Mouse (Mus musculus) intestine, postnatal 0 days (tissue): ENCODE results near the gene M1ap. TPM values are rescaled to one million over a fixed set of nuclear protein-coding genes. Genes with fewer than 3 reads are reported as not detected.

ENCODE experiments used
- ATAC-seq: fragments of 200-750 bp; cut with Nextera tagmentation; 2 replicates; pipeline ENCODE4 v1.8.0; 2017; ENCODE audit warnings: mild to moderate bottlenecking, moderate TSS enrichment, moderate library complexity
- H3K27ac ChIP-seq: fragments of 300-500 bp; sonication (generic); 2 replicates; pipeline ENCODE4 v1.5.1; 2014; ENCODE audit warnings: mild to moderate bottlenecking, low read depth, low read length, moderate library complexity
- H3K27me3 ChIP-seq: fragments of 300-500 bp; sonication (generic); replicated peaks from 2 replicates; pipeline ENCODE4 v1.6.1; 2014; ENCODE audit warnings: low read length, mixed read lengths; ENCODE audit not compliant: control insufficient read depth, insufficient read depth
- H3K36me3 ChIP-seq: fragments of 300-500 bp; sonication (generic); 2 replicates; pipeline ENCODE4 v1.6.1; 2014; ENCODE audit warnings: mild to moderate bottlenecking, moderate library complexity; ENCODE audit not compliant: control insufficient read depth, insufficient read depth
- H3K4me1 ChIP-seq: fragments of 300-500 bp; sonication (generic); replicated peaks from 2 replicates; pipeline ENCODE4 v1.6.1; 2014; ENCODE audit warnings: antibody characterized with exemption, low read length, mixed read lengths; ENCODE audit not compliant: control insufficient read depth, insufficient read depth
- H3K4me2 ChIP-seq: fragments of 300-500 bp; sonication (generic); replicated peaks from 2 replicates; pipeline ENCODE4 v1.6.1; 2014; ENCODE audit warnings: low read depth, mild to moderate bottlenecking, moderate library complexity
- H3K4me3 ChIP-seq: fragments of 300-500 bp; sonication (generic); 2 replicates; pipeline ENCODE4 v1.5.1; 2014; ENCODE audit warnings: low read depth, low read length
- H3K9ac ChIP-seq: fragments of 300-500 bp; sonication (generic); 2 replicates; pipeline ENCODE4 v1.6.1; 2014; ENCODE audit warnings: mild to moderate bottlenecking, low read depth, low read length
- H3K9me3 ChIP-seq: fragments of 300-500 bp; sonication (generic); 2 replicates; pipeline ENCODE4 v1.6.1; 2016; ENCODE audit warnings: mixed run types; ENCODE audit not compliant: control insufficient read depth
- CTCF ChIP-seq: sonication (generic); IDR thresholded peaks from 2 replicates; pipeline ENCODE4 v1.5.1; 2016; ENCODE audit warnings: low read depth, mild to moderate bottlenecking, control low read depth, antibody characterized with exemption, moderate library complexity
- WGBS: fragments of 180-500 bp; shearing (Covaris S2); extraction: QIAGEN DNeasy Blood & Tissue Kit; methylation state at CpG from one replicate; pipeline ENCODE4 v1.1.7; 2014; 5-methylcytosine and 5-hydroxymethylcytosine counted together
- polyA plus RNA-seq: library from polyadenylated mRNA; unstranded; fragments of >200 nt; fragmentation: Nextera tagmentation; extraction: Ambion mirVana; gene quantifications from 2 replicates; pipeline ENCODE4 v1.2.1, GENCODE M21; 2015

Gene M1ap
- polyA plus RNA-seq, 1 experiment from 2014 or later: 0.16 TPM

DNA sequence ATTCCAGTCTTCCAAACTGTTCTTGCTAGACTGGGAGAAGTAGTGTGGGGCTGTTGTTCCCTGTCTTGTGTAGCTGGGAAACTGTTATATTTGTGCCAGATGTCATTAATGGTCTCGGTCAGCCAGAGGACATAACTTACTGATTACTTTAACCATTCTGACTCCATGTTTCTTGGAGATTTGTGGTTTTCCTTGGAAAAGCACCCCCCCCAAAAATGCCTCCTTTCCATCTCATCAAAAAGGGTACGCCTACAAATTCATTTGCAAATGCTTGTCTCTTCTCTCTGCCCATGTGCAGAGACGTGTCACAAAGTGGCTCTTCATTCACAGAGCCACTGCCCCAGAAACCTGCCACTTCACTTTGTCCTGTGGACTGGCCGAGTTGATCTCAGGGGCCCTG is 77.7 kb downstream of the M1ap start:
- Histone ChIP-seq H3K4me1 (no peaks in the 10 kb centered on the region), H3K27ac (no peak overlapping the region), H3K4me3 (no peak overlapping the region), H3K9ac (no peak overlapping the region), H3K9me3 (no peaks in the 10 kb centered on the region), H3K36me3 (no peaks in the 10 kb centered on the region), H3K27me3 (no peaks in the 10 kb centered on the region), H3K4me2 (no peak overlapping the region)
- no peak for ATAC-seq
- 67% methylated on average over 4 of the region's 4 CpGs for WGBS
- no peak for TF ChIP-seq CTCF

DNA sequence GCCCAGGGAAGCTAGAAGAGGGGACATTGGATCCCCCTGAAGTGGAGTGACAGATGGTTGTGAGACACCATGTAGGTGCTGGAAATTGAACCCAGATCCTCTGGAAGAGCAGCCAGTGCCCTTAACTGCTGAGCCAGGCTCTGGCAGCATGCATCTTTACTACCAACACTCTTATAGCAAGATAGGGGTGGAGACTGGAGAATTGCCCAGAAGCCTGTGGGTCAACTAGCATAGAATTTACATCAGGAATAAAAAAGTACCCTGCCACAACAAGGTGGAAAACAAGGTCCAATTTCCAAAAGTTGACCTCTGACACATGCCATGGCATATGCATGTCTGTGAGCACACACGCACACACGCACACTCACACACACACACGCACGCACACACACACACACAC is 78.5 kb downstream of the M1ap start:
- Histone ChIP-seq H3K27me3 (no peaks in the 10 kb centered on the region), H3K4me1 (no peaks in the 10 kb centered on the region), H3K4me2 (no peak overlapping the region), H3K4me3 (no peak overlapping the region), H3K9me3 (no peaks in the 10 kb centered on the region), H3K9ac (no peak overlapping the region), H3K36me3 (no peaks in the 10 kb centered on the region), H3K27ac (no peak overlapping the region)
- WGBS: 98% methylated on average over 4 of the region's 4 CpGs
- TF ChIP-seq CTCF: no peak
- no peak for ATAC-seq

GRCm38 (mm10) chr6:83027293-83027692 is 80.6 kb downstream of the M1ap start:
- ATAC-seq: no peak
- H3K9ac ChIP-seq: no peak overlapping the region
- H3K27ac ChIP-seq: no peak overlapping the region
- no peaks in the 10 kb centered on the region for H3K27me3 ChIP-seq
- no peak overlapping the region for H3K4me2 ChIP-seq
- H3K36me3 ChIP-seq: peaks cover 10% of the 10 kb centered on the region; the same call in 1 of the 2 replicates
- no peak overlapping the region for H3K4me3 ChIP-seq
- 80% methylated on average over 8 of the region's 8 CpGs for WGBS
- H3K4me1 ChIP-seq: no peaks in the 10 kb centered on the region
- no peak for TF ChIP-seq CTCF
- no peaks in the 10 kb centered on the region for H3K9me3 ChIP-seq

DNA sequence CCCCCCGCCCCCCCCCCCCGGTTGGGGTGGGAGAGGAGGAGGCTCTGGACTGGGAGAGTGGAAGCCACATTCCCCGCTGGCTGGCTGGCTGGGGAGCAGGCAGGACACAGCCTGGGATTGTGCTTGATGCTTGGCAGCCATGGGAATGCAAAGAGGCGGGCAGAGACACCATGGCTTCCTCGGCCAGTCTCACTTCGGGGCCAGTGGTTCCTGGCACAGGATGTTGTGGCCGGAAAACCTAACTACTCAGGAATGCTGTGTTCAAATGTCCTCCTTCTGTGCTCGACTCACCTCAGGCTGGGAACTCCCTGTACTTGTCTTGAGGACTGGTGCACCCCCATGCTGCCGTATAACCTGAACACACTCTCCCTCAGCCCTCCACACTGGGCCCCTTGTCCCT is 81.0 kb downstream of the M1ap start:
- Histone ChIP-seq H3K4me2 (no peak overlapping the region), H3K27me3 (no peaks in the 10 kb centered on the region), H3K4me3 (no peak overlapping the region), H3K27ac (no peak overlapping the region), H3K36me3 (peaks cover 10% of the 10 kb centered on the region; the same call in 1 of the 2 replicates), H3K4me1 (no peaks in the 10 kb centered on the region), H3K9ac (no peak overlapping the region), H3K9me3 (no peaks in the 10 kb centered on the region)
- no peak for TF ChIP-seq CTCF
- WGBS: 58% methylated on average over 7 of the region's 9 CpGs
- no peak for ATAC-seq

GRCm38 (mm10) chr6:83029777-83030176 is 83.1 kb downstream of the M1ap start:
- no peak overlapping the region for H3K4me2 ChIP-seq
- H3K36me3 ChIP-seq: peaks cover 10% of the 10 kb centered on the region; the same call in 1 of the 2 replicates
- no peak overlapping the region for H3K9ac ChIP-seq
- no peak overlapping the region for H3K4me3 ChIP-seq
- H3K9me3 ChIP-seq: no peaks in the 10 kb centered on the region
- TF ChIP-seq CTCF: no peak
- H3K27me3 ChIP-seq: no peaks in the 10 kb centered on the region; the same call in 1 of the 2 replicates
- no peak for ATAC-seq
- H3K27ac ChIP-seq: no peak overlapping the region
- no peaks in the 10 kb centered on the region for H3K4me1 ChIP-seq
- WGBS: 67% methylated on average over 10 of the region's 10 CpGs

GRCm38 (mm10) chr6:83031111-83031510 is 84.4 kb downstream of the M1ap start:
- Histone ChIP-seq H3K4me1 (no peaks in the 10 kb centered on the region), H3K27ac (no peak overlapping the region), H3K27me3 (no peaks in the 10 kb centered on the region; the same call in 1 of the 2 replicates), H3K4me2 (no peak overlapping the region), H3K36me3 (peaks cover 10% of the 10 kb centered on the region; the same call in 1 of the 2 replicates), H3K9me3 (no peaks in the 10 kb centered on the region), H3K4me3 (no peak overlapping the region), H3K9ac (no peak overlapping the region)
- 82% methylated on average over 7 of the region's 7 CpGs for WGBS
- ATAC-seq: no peak
- no peak for TF ChIP-seq CTCF
